Mouse (Mus musculus) lung, embryonic 14.5 days (tissue): ENCODE results near the gene Zbtb40. TPM values are rescaled to one million over a fixed set of nuclear protein-coding genes. Genes with fewer than 3 reads are reported as not detected.

Experiments
- ATAC-seq: fragments of 200-750 bp; cut with Nextera tagmentation; 2 replicates; pipeline ENCODE4 v1.8.0; 2017; ENCODE audit warnings: mild to moderate bottlenecking, moderate TSS enrichment, moderate library complexity; ENCODE audit not compliant: insufficient read depth
- DNase-seq: peaks from one replicate; pipeline ENCODE4 v3.0.0-alpha.2; 2015
- H3K27ac ChIP-seq: fragments of 300-500 bp; sonication (generic); 2 replicates; pipeline ENCODE4 v1.5.1; 2014; ENCODE audit warnings: low read depth, mild to moderate bottlenecking, moderate library complexity
- H3K27me3 ChIP-seq: fragments of 300-500 bp; sonication (generic); 2 replicates; pipeline ENCODE4 v1.6.1; 2014; ENCODE audit warnings: low read length, control low read depth; ENCODE audit not compliant: insufficient read depth
- H3K36me3 ChIP-seq: fragments of 300-500 bp; sonication (generic); 2 replicates; pipeline ENCODE4 v1.6.1; 2014; ENCODE audit warnings: control low read depth; ENCODE audit not compliant: insufficient read depth
- H3K4me1 ChIP-seq: fragments of 300-500 bp; sonication (generic); 2 replicates; pipeline ENCODE4 v1.6.1; 2014; ENCODE audit warnings: antibody characterized with exemption, control low read depth; ENCODE audit not compliant: insufficient read depth
- H3K4me2 ChIP-seq: fragments of 300-500 bp; sonication (generic); 2 replicates; pipeline ENCODE4 v1.6.1; 2014; ENCODE audit warnings: mild to moderate bottlenecking
- H3K4me3 ChIP-seq: fragments of 300-500 bp; sonication (generic); 2 replicates; pipeline ENCODE4 v1.5.1; 2014; ENCODE audit warnings: low read depth, low read length
- H3K9ac ChIP-seq: fragments of 300-500 bp; sonication (generic); 2 replicates; pipeline ENCODE4 v1.6.1; 2014
- H3K9me3 ChIP-seq: fragments of 300-500 bp; sonication (generic); 2 replicates; pipeline ENCODE4 v1.6.1; 2016; ENCODE audit warnings: low read depth, low read length, control low read depth
- CTCF ChIP-seq: IDR thresholded peaks from 2 replicates; pipeline ENCODE4 v1.5.1; 2016; ENCODE audit warnings: antibody characterized with exemption, low read depth
- WGBS: fragments of 180-500 bp; shearing (Covaris S2); extraction: QIAGEN DNeasy Blood & Tissue Kit; methylation state at CpG from one replicate; pipeline ENCODE4 v1.1.7; 2014; 5-methylcytosine and 5-hydroxymethylcytosine counted together
- polyA plus RNA-seq: library from polyadenylated mRNA; unstranded; fragments of >200 nt; fragmentation: Nextera tagmentation; extraction: Ambion mirVana; gene quantifications from 2 replicates; pipeline ENCODE4 v1.2.1, GENCODE M21; 2014

The Zbtb40 gene
- polyA plus RNA-seq, 1 experiment from 2014 or later, result 5.5 TPM

DNA sequence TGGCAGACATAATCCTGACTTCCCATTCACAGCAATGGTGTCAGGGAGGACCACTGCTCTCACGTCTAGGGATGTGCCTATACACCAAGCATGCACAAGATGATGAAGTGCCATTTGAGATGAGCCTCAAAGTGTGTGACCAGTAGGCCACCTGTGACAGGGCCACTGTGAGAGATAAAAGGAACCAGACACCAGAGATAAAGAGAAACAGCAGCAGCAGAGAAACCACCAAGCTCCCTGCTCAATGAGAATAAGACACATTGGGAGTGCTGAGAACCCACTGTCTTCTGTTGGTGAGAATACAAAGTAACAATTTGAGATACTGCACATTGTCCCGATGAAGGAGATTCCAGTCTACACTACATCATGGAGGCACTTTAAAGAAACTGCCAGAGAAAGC is 23.5 kb downstream of the Zbtb40 start:
- 65% methylated on average over 2 of the region's 2 CpGs for WGBS
- no peaks in the 10 kb centered on the region for H3K9me3 ChIP-seq
- H3K4me1 ChIP-seq, result no peaks in the 10 kb centered on the region
- no peak overlapping the region for H3K27ac ChIP-seq
- no peak overlapping the region for H3K9ac ChIP-seq
- H3K4me2 ChIP-seq, result no peak overlapping the region
- no peak overlapping the region for H3K4me3 ChIP-seq
- H3K27me3 ChIP-seq, result no peaks in the 10 kb centered on the region
- ATAC-seq, result no peak
- no peak for DNase-seq
- no peaks in the 10 kb centered on the region for H3K36me3 ChIP-seq
- no peak for TF ChIP-seq CTCF

DNA sequence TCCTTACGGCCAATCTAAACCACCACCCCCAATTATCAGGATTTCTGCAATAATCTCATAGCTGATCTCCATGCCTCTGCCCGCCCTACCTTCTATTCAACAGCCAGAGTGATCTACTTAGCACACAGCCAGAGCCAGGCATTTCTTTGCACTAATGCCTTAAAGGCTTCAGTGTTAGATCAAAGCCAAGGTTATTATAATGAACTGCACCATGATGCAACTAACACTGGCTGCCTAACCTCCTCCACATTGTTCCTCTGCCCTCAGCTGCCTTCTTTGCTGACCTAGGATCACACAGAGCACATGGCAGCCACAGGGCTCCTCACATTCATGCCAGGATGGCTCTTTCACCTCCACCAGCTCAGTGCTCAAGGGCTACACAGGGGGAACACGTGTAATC is 28.5 kb downstream of the Zbtb40 start:
- peaks cover 13% of the 10 kb centered on the region; the same call in 1 of the 2 replicates for H3K36me3 ChIP-seq
- H3K27ac ChIP-seq, result no peak overlapping the region
- no peak overlapping the region for H3K9ac ChIP-seq
- no peaks in the 10 kb centered on the region for H3K9me3 ChIP-seq
- no peak for ATAC-seq
- H3K4me3 ChIP-seq, result no peak overlapping the region
- no peak for TF ChIP-seq CTCF
- DNase-seq, result no peak
- no peaks in the 10 kb centered on the region for H3K4me1 ChIP-seq
- 64% methylated on average over 3 of the region's 3 CpGs for WGBS
- no peak overlapping the region for H3K4me2 ChIP-seq
- H3K27me3 ChIP-seq, result no peaks in the 10 kb centered on the region

DNA sequence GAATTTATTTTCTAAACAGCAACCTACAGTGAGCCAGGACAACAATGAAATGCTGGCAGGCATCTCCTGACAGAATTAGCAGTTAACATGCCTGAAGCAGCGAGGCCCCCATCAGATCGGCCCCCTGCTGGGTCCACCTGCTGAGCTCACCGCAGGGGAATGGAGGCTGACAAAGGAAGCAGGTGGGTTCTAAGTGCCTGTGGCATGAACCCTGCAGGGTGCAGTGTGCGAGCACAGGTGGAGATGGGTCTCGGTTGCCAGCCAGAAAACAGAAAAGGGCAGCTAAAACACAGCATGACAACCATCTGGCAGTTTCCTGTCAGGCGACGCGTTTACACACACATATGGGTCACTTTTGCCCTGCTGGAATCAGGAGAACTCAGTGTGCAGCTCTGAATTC is 32.7 kb downstream of the Zbtb40 start:
- H3K4me3 ChIP-seq, result no peak overlapping the region
- H3K4me2 ChIP-seq, result no peak overlapping the region
- no peak for ATAC-seq
- H3K36me3 ChIP-seq, result peaks cover 16% of the 10 kb centered on the region; the same call in 1 of the 2 replicates
- 55% methylated on average over 8 of the region's 8 CpGs for WGBS
- H3K4me1 ChIP-seq, result no peaks in the 10 kb centered on the region
- H3K9me3 ChIP-seq, result no peaks in the 10 kb centered on the region
- DNase-seq, result no peak
- H3K27ac ChIP-seq, result no peak overlapping the region
- no peak for TF ChIP-seq CTCF
- no peak overlapping the region for H3K9ac ChIP-seq
- H3K27me3 ChIP-seq, result no peaks in the 10 kb centered on the region

DNA sequence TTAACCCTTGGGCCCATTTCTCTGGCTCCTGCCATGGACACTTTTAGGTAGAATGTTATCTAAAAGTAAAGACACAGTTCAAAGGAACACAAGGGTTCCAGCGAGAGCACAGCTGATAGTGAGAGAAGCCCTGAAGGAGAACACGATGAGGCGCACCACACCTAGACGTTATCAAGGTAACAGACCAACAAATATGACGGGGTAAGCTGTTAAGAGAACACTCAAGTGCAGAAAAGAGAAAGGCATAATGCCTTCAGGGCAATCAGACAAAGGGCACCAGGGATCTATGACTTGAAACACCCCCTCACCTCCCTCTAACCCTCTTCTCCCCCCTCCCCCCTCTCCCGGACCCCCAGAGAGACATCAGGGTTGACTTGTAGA is 33.1 kb downstream of the Zbtb40 start:
- H3K9ac ChIP-seq, result no peak overlapping the region
- no peaks in the 10 kb centered on the region for H3K9me3 ChIP-seq
- H3K27me3 ChIP-seq, result no peaks in the 10 kb centered on the region
- no peak for TF ChIP-seq CTCF
- H3K36me3 ChIP-seq, result peaks cover 16% of the 10 kb centered on the region; the same call in 1 of the 2 replicates
- WGBS, result 76% methylated on average over 6 of the region's 6 CpGs
- no peak overlapping the region for H3K4me3 ChIP-seq
- no peak overlapping the region for H3K4me2 ChIP-seq
- no peak overlapping the region for H3K27ac ChIP-seq
- ATAC-seq, result no peak
- no peak for DNase-seq
- no peaks in the 10 kb centered on the region for H3K4me1 ChIP-seq

DNA sequence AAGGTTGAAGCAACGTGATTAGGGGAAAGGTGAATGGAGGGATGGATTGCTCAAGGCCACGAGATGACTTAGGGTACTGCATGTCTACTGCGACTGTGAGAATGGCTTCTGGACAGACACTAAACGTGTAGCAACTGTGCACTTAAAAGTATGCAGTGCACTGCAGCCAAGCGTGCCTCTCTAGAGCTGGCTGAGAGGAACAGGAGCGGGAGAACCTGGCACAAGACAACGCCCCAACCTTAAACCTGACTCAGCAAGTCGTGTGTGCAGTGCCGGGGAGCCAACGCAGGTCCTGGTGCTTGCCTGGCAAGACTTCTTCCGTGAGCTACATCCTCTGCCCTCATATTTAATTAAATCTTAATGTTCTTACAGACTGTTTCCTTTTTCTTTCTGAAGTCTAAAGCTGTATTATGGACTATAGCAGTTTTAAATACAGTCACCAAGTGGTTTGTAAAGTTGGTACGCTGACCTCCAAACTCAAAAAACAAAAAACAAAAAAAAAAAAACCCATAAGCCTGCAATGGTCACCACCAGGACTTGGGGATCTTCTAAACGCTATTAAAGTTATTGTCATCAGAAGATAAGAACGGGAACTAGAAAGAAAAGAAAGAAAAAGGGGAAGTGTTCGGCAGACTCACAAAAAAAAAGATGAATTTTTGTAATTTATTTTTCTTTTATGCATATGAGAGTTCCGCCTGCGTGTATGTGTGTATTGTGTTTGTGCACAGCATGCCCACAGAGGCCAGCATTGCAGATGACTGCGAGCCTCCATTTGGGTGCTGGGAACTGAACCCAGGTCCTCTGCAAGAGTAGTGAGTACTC is 33.7 kb downstream of the Zbtb40 start:
- no peak for TF ChIP-seq CTCF
- ATAC-seq, result no peak
- no peak overlapping the region for H3K4me3 ChIP-seq
- no peak for DNase-seq
- H3K4me2 ChIP-seq, result no peak overlapping the region
- WGBS, result 83% methylated on average over 18 of the region's 18 CpGs
- no peaks in the 10 kb centered on the region for H3K27me3 ChIP-seq
- H3K9me3 ChIP-seq, result no peaks in the 10 kb centered on the region
- no peak overlapping the region for H3K9ac ChIP-seq
- H3K4me1 ChIP-seq, result no peaks in the 10 kb centered on the region
- H3K36me3 ChIP-seq, result peaks cover 16% of the 10 kb centered on the region; the same call in 1 of the 2 replicates
- H3K27ac ChIP-seq, result no peak overlapping the region

DNA sequence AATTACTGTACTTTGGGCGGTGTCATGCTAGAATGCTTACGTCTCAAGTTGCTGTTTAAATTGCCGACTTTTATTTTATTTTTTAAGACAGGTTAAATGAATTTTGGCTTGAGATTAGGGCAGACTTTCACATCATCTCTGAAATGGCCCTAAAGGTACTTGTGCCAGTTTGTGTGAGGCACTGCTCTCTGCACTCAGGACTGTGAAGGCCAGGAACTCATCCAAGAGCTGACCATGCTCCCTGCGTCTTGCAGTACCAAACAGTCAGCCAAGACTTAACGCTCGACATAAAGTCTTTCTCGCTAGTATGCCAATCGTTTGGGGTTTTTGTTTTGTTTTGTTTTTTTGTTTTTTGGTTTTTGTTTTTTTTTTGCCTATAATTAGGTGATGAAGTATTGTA is 34.5 kb downstream of the Zbtb40 start:
- H3K27me3 ChIP-seq, result no peaks in the 10 kb centered on the region

DNA sequence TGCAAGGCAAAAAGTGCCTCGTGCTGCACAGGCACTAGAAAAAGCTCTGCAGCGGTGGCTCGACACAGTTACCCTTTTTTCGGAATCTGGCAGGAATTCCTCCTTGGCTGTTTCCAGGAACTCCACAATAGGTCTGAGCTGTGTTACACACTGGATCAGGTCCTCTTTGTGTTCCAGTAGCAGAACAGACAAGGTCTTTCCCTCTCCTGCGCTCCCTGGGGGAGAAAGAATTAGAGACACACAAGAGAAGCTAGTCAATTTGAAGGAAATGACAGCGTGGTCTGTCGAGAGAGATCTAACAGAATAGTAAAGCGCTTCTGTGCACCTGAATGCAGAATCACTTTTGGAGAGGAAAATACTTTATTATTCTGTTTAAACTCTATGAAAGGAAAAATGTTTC is 41.6 kb downstream of the Zbtb40 start:
- DNase-seq, result no peak
- no peaks in the 10 kb centered on the region for H3K27me3 ChIP-seq
- no peak for TF ChIP-seq CTCF
- ATAC-seq, result no peak
- H3K4me3 ChIP-seq, result no peak overlapping the region
- no peak overlapping the region for H3K27ac ChIP-seq
- WGBS, result 87% methylated on average over 8 of the region's 8 CpGs
- H3K4me2 ChIP-seq, result no peak overlapping the region
- no peaks in the 10 kb centered on the region for H3K4me1 ChIP-seq
- no peak overlapping the region for H3K9ac ChIP-seq
- no peaks in the 10 kb centered on the region for H3K9me3 ChIP-seq
- H3K36me3 ChIP-seq, result no peaks in the 10 kb centered on the region

More for the DNA sequence above, 34.5 kb downstream of the Zbtb40 start:
- H3K9ac ChIP-seq, result no peak overlapping the region
- no peaks in the 10 kb centered on the region for H3K9me3 ChIP-seq
- H3K4me3 ChIP-seq, result no peak overlapping the region
- TF ChIP-seq CTCF, result no peak
- H3K4me1 ChIP-seq, result no peaks in the 10 kb centered on the region
- DNase-seq (no peak), ATAC-seq (no peak)
- WGBS, result 86% methylated on average over 8 of the region's 8 CpGs
- H3K4me2 ChIP-seq, result no peak overlapping the region
- peaks cover 16% of the 10 kb centered on the region; the same call in 1 of the 2 replicates for H3K36me3 ChIP-seq
- no peak overlapping the region for H3K27ac ChIP-seq
